Mouse (Mus musculus): ENCODE measurements at regions not wholly inside any gene's neighbourhood (a gene's known extent, or its start where the extent isn't known, plus 50 kb on each side); places are given as distances from the start of the nearest gene placed in this dataset.

DNA sequence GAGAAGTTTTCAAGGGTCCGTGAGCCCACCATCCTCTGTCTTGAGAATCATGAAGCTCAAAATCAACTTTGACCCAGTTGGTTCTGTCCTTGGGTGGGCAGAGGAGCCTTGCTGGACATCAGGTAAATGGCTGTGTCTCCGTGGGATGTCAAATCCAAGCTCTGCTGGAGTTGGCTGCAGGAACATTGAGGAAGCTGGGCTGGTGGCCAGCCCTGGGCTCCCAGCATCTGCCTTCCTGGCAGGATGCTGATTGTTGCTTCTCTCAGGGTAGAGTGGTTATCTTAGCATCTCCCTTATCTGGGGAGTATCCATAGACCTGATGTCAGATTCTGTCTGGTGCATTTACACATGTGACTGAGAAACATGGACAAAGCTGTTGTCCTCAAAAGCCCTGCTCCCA lies 353.3 kb downstream of the Ajap1 start:
- H3K27ac ChIP-seq (ENCODE audit: insufficient read depth, low read depth): no peak overlapping the region
- DNase-seq (ENCODE audit: extremely low read depth): no peak
- no peaks in the 10 kb centered on the region for H3K79me2 ChIP-seq (replicated peaks; ENCODE audit: control insufficient read depth, extremely low read depth, insufficient read depth, poor library complexity, severe bottlenecking)
- no peak overlapping the region for H3K4me2 ChIP-seq (ENCODE audit: insufficient read depth, low read depth, poor library complexity, severe bottlenecking)
- dilution Hi-C loops (cut with MboI; ENCODE audit: extremely low pct_ligation_motif_present, extremely low pct_unique_long_range_greater_than_20kb, low sequenced_read_pairs): no loop called here
- peaks cover 89% of the 10 kb centered on the region for H3K9me3 ChIP-seq (replicated peaks; ENCODE audit: low read length)
- H3K27me3 ChIP-seq (replicated peaks): no peaks in the 10 kb centered on the region
- H3K36me3 ChIP-seq (replicated peaks in 1 of 2; ENCODE audit: control insufficient read depth in 1 of 2, insufficient read depth in 1 of 2, low read length in 1 of 2): no peaks in the 10 kb centered on the region
- no peak overlapping the region for H3K9ac ChIP-seq (ENCODE audit: insufficient read depth, low read depth)
- no peaks in the 10 kb centered on the region for H3K4me1 ChIP-seq (ENCODE audit: control insufficient read depth in 1 of 2, insufficient read depth in 2 of 2)
- in situ Hi-C loops (cut with MboI; ENCODE audit: low pct_ligation_motif_present, low pct_unique_long_range_greater_than_20kb, low sequenced_read_pairs): no loop called here
- TF ChIP-seq UBTF (IDR thresholded peaks at IDR 0.05; ENCODE audit: low read depth, low read length) (no peak), RAD21 (IDR thresholded peaks at IDR 0.05; ENCODE audit: low read depth, low read length) (no peak), MXI1 (IDR thresholded peaks at IDR 0.05; ENCODE audit: low read depth, low read length) (no peak), IRF4 (IDR thresholded peaks at IDR 0.05; ENCODE audit: low read depth, low read length) (no peak), MAZ (IDR thresholded peaks at IDR 0.05; ENCODE audit: low read depth, low read length) (no peak)
- H3K4me3 ChIP-seq (replicated peaks in 1 of 3; ENCODE audit: low read depth in 2 of 3, low read length in 2 of 3, poor library complexity in 1 of 3): no peak overlapping the region

DNA sequence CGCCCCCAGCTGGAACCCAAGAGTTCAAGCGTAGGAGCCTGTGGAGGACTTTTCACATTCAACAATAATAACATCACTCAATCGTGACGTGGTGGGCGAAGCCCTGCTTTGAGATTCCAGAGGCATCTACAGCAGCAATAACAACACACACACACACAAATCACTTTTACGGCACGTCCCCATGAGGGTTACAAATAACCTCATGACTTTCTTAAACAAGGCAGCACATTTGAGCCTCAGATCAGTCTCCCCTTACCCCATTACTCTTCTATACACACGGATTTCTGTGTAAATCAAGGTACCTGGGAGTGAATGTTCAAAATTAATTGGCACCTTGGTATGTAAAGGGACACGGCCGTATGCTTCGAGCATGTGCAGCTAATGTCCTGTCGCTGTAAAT lies 354.4 kb downstream of the Ajap1 start:
- Histone ChIP-seq H3K9ac (ENCODE audit: insufficient read depth, low read depth) (no peak overlapping the region), H3K27ac (ENCODE audit: insufficient read depth, low read depth) (no peak overlapping the region), H3K9me3 (replicated peaks; ENCODE audit: low read length) (peaks cover 95% of the 10 kb centered on the region), H3K36me3 (replicated peaks in 1 of 2; ENCODE audit: control insufficient read depth in 1 of 2, insufficient read depth in 1 of 2, low read length in 1 of 2) (no peaks in the 10 kb centered on the region), H3K79me2 (replicated peaks; ENCODE audit: control insufficient read depth, extremely low read depth, insufficient read depth, poor library complexity, severe bottlenecking) (no peaks in the 10 kb centered on the region), H3K27me3 (replicated peaks) (no peaks in the 10 kb centered on the region), H3K4me3 (replicated peaks in 1 of 3; ENCODE audit: low read depth in 2 of 3, low read length in 2 of 3, poor library complexity in 1 of 3) (no peak overlapping the region), H3K4me1 (ENCODE audit: control insufficient read depth in 1 of 2, insufficient read depth in 2 of 2) (no peaks in the 10 kb centered on the region), H3K4me2 (ENCODE audit: insufficient read depth, low read depth, poor library complexity, severe bottlenecking) (no peak overlapping the region)
- TF ChIP-seq EP300 (IDR thresholded peaks at IDR 0.05; ENCODE audit: low read length) (no peak), CHD2 (IDR thresholded peaks at IDR 0.05; ENCODE audit: low read length) (no peak), UBTF (IDR thresholded peaks at IDR 0.05; ENCODE audit: low read depth, low read length) (no peak), IRF4 (IDR thresholded peaks at IDR 0.05; ENCODE audit: low read depth, low read length) (no peak), RAD21 (IDR thresholded peaks at IDR 0.05; ENCODE audit: low read depth, low read length) (no peak), SIN3A (IDR thresholded peaks at IDR 0.05; ENCODE audit: low read length) (no peak), CHD1 (IDR thresholded peaks at IDR 0.05; ENCODE audit: low read depth, low read length) (no peak), NELFE (IDR thresholded peaks at IDR 0.05; ENCODE audit: low read depth, low read length) (no peak), MAX (IDR thresholded peaks at IDR 0.05; ENCODE audit: low read length) (no peak), MAZ (IDR thresholded peaks at IDR 0.05; ENCODE audit: low read depth, low read length) (no peak), MYC (IDR thresholded peaks at IDR 0.05; ENCODE audit: low read depth, low read length) (no peak), ZMIZ1 (IDR thresholded peaks at IDR 0.05; ENCODE audit: low read depth, low read length) (no peak), RCOR1 (conservative IDR thresholded peaks at IDR 0.05; ENCODE audit: low read depth, low read length) (no peak), TBP (conservative IDR thresholded peaks at IDR 0.05; ENCODE audit: low read depth, low read length) (no peak)
- dilution Hi-C loops (cut with MboI; ENCODE audit: extremely low pct_ligation_motif_present, extremely low pct_unique_long_range_greater_than_20kb, low sequenced_read_pairs) (no loop called here), in situ Hi-C loops (cut with MboI; ENCODE audit: low pct_ligation_motif_present, low pct_unique_long_range_greater_than_20kb, low sequenced_read_pairs) (no loop called here)
- DNase-seq (ENCODE audit: extremely low read depth): no peak

DNA sequence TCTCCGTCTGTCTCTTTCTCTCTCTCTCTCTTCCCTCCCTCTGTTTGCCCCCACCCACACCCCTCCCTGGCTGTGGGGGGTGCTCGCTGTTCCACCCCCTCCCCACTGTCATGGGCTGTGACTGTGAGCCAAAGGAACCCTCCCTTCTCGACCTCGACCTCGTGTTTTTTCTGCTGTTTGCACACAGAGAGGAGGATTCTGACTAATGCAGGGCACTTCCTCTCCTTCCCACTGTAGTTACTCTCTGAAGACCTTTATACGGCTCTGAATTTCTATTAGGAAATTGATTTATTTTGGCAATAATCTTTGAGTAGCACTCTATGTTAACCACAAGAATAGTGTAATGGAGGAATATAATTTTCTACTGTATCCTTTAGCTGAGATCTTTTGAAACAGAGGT lies 362.1 kb downstream of the Ajap1 start:
- Histone ChIP-seq H3K36me3 (replicated peaks in 1 of 2; ENCODE audit: control insufficient read depth in 1 of 2, insufficient read depth in 1 of 2, low read length in 1 of 2) (no peaks in the 10 kb centered on the region), H3K4me3 (replicated peaks in 1 of 3; ENCODE audit: low read depth in 2 of 3, low read length in 2 of 3, poor library complexity in 1 of 3) (no peak overlapping the region), H3K4me1 (ENCODE audit: control insufficient read depth in 1 of 2, insufficient read depth in 2 of 2) (no peaks in the 10 kb centered on the region), H3K9me3 (replicated peaks; ENCODE audit: low read length) (peaks cover 87% of the 10 kb centered on the region), H3K27ac (ENCODE audit: insufficient read depth, low read depth) (no peak overlapping the region), H3K4me2 (ENCODE audit: insufficient read depth, low read depth, poor library complexity, severe bottlenecking) (no peak overlapping the region), H3K79me2 (replicated peaks; ENCODE audit: control insufficient read depth, extremely low read depth, insufficient read depth, poor library complexity, severe bottlenecking) (no peaks in the 10 kb centered on the region), H3K9ac (ENCODE audit: insufficient read depth, low read depth) (no peak overlapping the region), H3K27me3 (replicated peaks) (no peaks in the 10 kb centered on the region)
- dilution Hi-C loops (cut with MboI; ENCODE audit: extremely low pct_ligation_motif_present, extremely low pct_unique_long_range_greater_than_20kb, low sequenced_read_pairs) (no loop called here), in situ Hi-C loops (cut with MboI; ENCODE audit: low pct_ligation_motif_present, low pct_unique_long_range_greater_than_20kb, low sequenced_read_pairs) (no loop called here)
- no peak for DNase-seq (ENCODE audit: extremely low read depth)
- TF ChIP-seq JUND (conservative IDR thresholded peaks at IDR 0.05; ENCODE audit: low read depth, low read length): no peak
- no peak for TF ChIP-seq SIN3A (IDR thresholded peaks at IDR 0.05; ENCODE audit: low read length)
- TF ChIP-seq KAT2A (IDR thresholded peaks at IDR 0.05; ENCODE audit: insufficient replicate concordance, low read length): no peak
- TF ChIP-seq PAX5 (IDR thresholded peaks at IDR 0.05; ENCODE audit: low read length): no peak
- no peak for TF ChIP-seq ETS1 (conservative IDR thresholded peaks at IDR 0.05; ENCODE audit: low read depth, low read length)
- TF ChIP-seq MYC (IDR thresholded peaks at IDR 0.05; ENCODE audit: low read depth, low read length): no peak
- no peak for TF ChIP-seq GABPA (IDR thresholded peaks at IDR 0.05; ENCODE audit: insufficient replicate concordance, low read depth, low read length)
- TF ChIP-seq MAX (IDR thresholded peaks at IDR 0.05; ENCODE audit: low read length): no peak
- TF ChIP-seq POLR2AphosphoS2 (IDR thresholded peaks at IDR 0.05; ENCODE audit: low read depth, low read length): no peak
- TF ChIP-seq ZC3H11A (IDR thresholded peaks at IDR 0.05; ENCODE audit: low read depth, low read length): no peak
- no peak for TF ChIP-seq NRF1 (IDR thresholded peaks at IDR 0.05; ENCODE audit: low read depth, low read length)
- no peak for TF ChIP-seq SMC3 (IDR thresholded peaks at IDR 0.05; ENCODE audit: low read depth, low read length)
- TF ChIP-seq JUN (IDR thresholded peaks at IDR 0.05; ENCODE audit: insufficient read depth, low read depth, low read length): no peak
- TF ChIP-seq RAD21 (IDR thresholded peaks at IDR 0.05; ENCODE audit: low read depth, low read length): no peak
- TF ChIP-seq NELFE (IDR thresholded peaks at IDR 0.05; ENCODE audit: low read depth, low read length): no peak
- no peak for TF ChIP-seq USF2 (conservative IDR thresholded peaks at IDR 0.05; ENCODE audit: low read depth, low read length)
- TF ChIP-seq UBTF (IDR thresholded peaks at IDR 0.05; ENCODE audit: low read depth, low read length): no peak
- no peak for TF ChIP-seq MAZ (IDR thresholded peaks at IDR 0.05; ENCODE audit: low read depth, low read length)
